Mouse (Mus musculus) cerebellum, adult 11-12 months (tissue): ENCODE results near the gene Gm21887.
"Not testable (repeated sequence)": the region's sequence is repeated elsewhere in the genome, so short reads cannot be mapped to it uniquely, and the experiment has no call there.

Experiments used
- DNase-seq: peaks from one replicate; pipeline ENCODE4 v3.0.0; 2022

Gm21887 gene

DNA sequence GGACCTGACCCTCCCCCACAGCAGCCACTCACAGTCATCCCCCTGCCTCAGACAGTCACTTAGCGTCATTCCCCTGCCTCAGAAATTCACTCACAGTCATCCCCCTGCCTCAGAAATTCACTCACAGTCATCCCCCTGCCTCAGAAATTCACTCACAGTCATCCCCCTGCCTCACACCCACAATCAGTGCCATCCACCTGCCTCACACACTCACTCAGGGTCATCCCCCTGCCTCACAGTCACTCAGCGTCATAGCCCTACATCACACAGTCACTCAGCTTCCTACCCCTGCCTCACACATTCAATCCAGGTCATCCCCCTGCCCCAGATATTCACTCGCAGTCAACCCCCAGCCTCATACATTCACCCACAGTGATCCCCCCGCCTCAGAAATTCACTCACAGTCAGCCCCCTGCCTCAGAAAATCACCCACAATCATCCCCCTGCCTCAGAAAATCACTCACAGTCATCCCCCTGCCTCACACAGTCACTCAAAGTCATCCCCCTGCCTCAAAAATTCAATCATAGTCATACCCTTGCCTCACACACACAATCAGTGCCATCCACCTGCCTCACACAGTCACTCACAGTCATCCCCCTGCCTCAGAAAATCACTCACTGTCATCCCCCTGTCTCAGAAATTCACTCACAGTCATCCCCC lies 10.8 kb upstream of the Gm21887 start:
- DNase-seq, result not testable (repeated sequence)

GRCm38 (mm10) chrX:169999226-169999883 lies 10.1 kb upstream of the Gm21887 start:
- DNase-seq, result peak; percentile 78

GRCm38 (mm10) chrX:169999912-170000641 lies 9.4 kb upstream of the Gm21887 start:
- not testable (repeated sequence) for DNase-seq

GRCm38 (mm10) chrX:170000642-170001387 lies 8.6 kb upstream of the Gm21887 start:
- peak; percentile 52 for DNase-seq

GRCm38 (mm10) chrX:170001388-170001695 lies 8.1 kb upstream of the Gm21887 start:
- not testable (repeated sequence) for DNase-seq

GRCm38 (mm10) chrX:170002510-170003197 lies 6.8 kb upstream of the Gm21887 start:
- DNase-seq, result peak; percentile 84

GRCm38 (mm10) chrX:170003536-170003935 lies 5.9 kb upstream of the Gm21887 start:
- DNase-seq, result not testable (repeated sequence)

- DNase-seq, result peak; percentile 27
These were observed 5.2 kb upstream of the Gm21887 start for GRCm38 (mm10) chrX:170004236-170004635.

- DNase-seq, result not testable (repeated sequence)
These were observed 4.7 kb upstream of the Gm21887 start for GRCm38 (mm10) chrX:170004793-170005192.

DNA sequence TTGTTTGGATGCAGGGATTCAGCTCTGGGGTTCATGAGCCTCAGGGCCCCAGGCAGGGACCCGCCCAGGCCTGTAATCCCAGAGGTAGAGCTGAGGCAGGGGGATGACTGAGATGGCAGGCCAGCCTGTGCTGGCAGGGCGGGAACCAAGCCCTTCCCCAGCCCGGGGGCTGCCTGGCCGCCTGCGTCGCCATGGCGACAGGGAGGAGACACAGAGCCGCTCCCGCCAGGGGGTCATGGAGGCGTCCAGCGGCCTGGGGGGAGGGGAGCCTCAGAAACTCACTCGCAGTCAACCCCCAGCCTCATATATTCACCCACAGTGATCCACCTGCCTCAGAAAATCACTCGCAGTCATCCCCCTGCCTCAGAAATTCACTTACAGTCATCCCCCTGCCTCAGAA lies 4.3 kb upstream of the Gm21887 start:
- DNase-seq, result peak; percentile 83

DNA sequence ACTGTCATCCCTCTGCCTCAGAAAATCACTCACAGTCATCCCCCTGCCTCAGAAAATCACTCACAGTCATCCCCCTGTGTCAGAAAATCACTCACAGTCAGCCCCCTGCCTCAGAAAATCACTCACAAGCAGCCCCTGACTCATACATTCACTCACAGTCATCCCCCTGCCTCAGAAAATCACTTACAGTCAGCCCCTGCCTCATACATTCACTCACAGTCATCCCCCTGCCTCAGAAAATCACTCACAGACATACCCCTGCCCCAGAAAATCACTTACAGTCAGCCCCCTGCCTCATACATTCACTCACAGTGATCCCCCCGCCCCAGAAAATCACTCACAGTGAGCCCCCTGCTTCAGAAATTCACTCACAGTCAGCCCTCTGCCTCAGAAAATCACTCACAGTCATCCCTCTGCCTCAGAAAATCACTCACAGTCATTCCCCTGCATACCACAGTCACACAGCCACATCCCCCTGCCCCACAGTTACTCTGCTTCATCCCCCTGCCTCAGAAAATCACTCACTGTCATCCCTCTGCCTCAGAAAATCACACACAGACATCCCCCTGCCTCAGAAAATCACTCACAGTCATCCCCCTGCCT lies 3.7 kb upstream of the Gm21887 start:
- not testable (repeated sequence) for DNase-seq

- peak; percentile 32 for DNase-seq
These were observed 2.7 kb upstream of the Gm21887 start for GRCm38 (mm10) chrX:170006694-170007247.

GRCm38 (mm10) chrX:170007375-170008178 lies 1.9 kb upstream of the Gm21887 start:
- peak; percentile 48 for DNase-seq

DNA sequence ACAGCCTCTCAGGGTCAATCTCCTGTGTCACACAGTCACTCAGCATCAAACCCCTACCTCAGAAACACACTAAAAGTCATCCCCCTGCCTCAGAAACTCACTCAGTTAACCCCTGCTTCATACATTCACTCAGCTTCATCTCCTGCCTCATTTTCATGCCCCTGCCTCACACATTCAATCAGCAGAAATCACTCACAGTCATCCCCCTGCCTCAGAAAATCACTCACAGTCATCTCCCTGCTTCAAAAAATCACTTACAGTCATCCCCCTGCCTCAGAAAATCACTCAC lies 1.3 kb upstream of the Gm21887 start:
- DNase-seq, result not testable (repeated sequence)

DNA sequence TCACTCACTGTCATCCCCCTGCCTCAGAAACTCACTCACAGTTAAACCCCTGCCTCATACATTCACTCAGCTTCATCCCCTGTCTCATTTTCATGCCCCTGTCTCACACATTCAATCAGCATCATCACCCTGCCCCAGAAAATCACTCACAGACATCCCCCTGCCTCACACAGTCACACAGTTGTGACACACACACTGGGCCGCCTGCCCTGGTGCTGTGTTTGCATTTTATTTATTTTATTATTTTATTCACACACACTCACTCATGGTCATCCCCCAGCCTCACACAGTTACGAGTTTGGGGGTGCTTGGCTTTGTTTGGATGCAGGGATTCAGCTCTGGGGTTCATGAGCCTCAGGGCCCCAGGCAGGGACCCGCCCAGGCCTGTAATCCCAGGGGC lies 875 bp upstream of the Gm21887 start:
- DNase-seq, result peak; percentile 86

GRCm38 (mm10) chrX:170009801-170010221 lies 352 bp downstream of the Gm21887 start:
- DNase-seq, result peak; percentile 100

DNA sequence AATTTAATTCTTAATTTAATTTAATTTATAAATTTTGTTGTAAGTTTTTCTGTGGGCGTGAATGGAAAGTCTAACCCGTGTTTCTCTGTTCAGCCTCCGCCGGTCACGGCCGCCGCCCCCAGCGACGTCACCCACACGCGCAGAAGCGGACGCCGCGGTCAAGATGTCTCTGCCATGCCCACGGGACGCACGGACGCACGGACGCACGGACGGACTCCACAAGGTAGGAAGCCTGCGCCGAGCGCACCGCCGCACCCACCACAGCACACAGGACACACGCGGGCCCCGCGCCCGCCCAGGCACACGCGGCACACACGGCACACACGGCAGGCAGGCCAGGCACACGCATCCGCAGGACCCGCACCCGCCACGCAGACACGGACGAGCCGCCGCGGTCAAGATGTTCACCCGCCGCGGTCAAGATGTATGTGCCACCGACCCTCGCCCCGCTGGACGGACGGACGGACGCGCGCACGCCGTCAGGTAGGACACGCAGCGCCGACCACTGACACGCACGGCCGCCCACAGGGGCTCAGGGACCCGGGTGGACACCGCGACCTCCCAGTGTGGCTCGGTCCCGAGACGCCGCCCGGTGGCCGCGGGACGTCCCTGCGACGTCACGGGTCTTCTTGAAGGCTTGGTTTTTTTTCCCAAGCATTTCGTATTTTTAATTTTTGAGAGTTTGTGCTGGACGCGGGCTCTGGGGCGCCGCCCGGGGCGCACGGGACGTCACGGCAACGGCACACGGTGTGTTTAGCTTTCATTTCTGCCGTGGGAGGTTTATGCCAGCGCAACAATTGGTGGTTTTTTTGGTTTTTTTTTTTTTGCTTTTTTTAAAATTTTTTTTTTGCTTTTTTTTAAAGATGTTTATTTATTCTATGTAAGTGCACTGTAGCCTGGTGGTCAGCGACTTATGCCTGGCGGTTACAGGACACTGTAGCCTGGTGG lies 1.4 kb downstream of the Gm21887 start:
- DNase-seq, result peak; percentile 90

DNA sequence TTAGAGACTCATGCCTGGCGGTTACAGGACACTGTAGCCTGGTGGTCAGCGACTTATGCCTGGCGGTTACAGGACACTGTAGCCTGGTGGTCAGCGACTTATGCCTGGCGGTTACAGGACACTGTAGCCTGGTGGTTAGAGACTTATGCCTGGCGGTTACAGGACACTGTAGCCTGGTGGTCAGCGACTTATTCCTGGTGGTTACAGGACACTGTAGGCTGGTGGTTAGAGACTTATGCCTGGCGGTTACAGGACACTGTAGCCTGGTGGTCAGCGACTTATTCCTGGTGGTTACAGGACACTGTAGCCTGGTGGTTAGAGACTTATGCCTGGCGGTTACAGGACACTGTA lies 2.0 kb downstream of the Gm21887 start:
- DNase-seq, result peak; percentile 56

DNA sequence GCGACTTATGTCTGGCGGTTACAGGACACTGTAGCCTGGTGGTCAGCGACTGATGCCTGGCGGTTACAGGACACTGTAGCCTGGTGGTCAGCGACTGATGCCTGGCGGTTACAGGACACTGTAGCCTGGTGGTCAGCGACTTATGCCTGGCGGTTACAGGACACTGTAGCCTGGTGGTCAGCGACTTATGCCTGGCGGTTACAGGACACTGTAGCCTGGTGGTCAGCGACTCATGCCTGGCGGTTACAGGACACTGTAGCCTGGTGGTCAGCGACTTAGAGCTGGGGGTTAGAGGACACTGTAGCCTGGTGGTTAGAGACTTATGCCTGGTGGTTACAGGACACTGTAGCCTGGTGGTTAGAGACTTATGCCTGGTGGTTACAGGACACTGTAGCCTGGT lies 4.0 kb downstream of the Gm21887 start:
- peak; percentile 44 for DNase-seq

- DNase-seq, result peak; percentile 31
These were observed 4.6 kb downstream of the Gm21887 start for GRCm38 (mm10) chrX:170014038-170014437.
